Mouse (Mus musculus): Measurements from ENCODE around the gene Rheb. TPM values are rescaled to one million over a fixed set of nuclear protein-coding genes. Genes with fewer than 3 reads are reported as not detected.

The Rheb gene
- total and polyA plus RNA-seq, 3 experiments, result 29.1 to 87.4 (median 76.9) TPM

- H3K4me1 ChIP-seq (ENCODE audit: control insufficient read depth, insufficient read depth, low read length), result peaks cover 10% of the 10 kb centered on the region
- H3K36me3 ChIP-seq (ENCODE audit: control insufficient read depth, insufficient read depth, low read length), result peaks cover 11% of the 10 kb centered on the region
- no peaks in the 10 kb centered on the region for H3K27me3 ChIP-seq (ENCODE audit: control insufficient read depth, insufficient read depth, low read length)
- DNase-seq, result no peak
- 53% methylated on average over 5 of the region's 5 CpGs for WGBS
- peaks cover 14% of the 10 kb centered on the region for H3K79me2 ChIP-seq (replicated peaks; ENCODE audit: control insufficient read depth, insufficient read depth, low read length)
- H3K4me3 ChIP-seq, result no peak overlapping the region
- intact Hi-C loops (cut with DNase I), result loop anchor here (10.0 kb wide), 1 partner anchor 390 kb away; the partner anchor contains the start of genes Fastk and Tmub1
- TF ChIP-seq CTCF (IDR thresholded peaks at IDR 0.05), result no peak
- no peak for TF ChIP-seq POLR2A (IDR thresholded peaks at IDR 0.05; ENCODE audit: insufficient read depth, low read depth, low read length)
- TF ChIP-seq EP300 (IDR thresholded peaks at IDR 0.05; ENCODE audit: insufficient read depth, low read depth, low read length), result no peak
- no peak overlapping the region for H3K27ac ChIP-seq
- H3K9ac ChIP-seq (ENCODE audit: low read depth, low read length), result no peak overlapping the region
Measured at GRCm38 (mm10) chr5:24834491-24834890, 7.9 kb downstream of the Rheb start.

- Histone ChIP-seq H3K4me1 (ENCODE audit: control insufficient read depth, insufficient read depth, low read length) (peaks cover 6% of the 10 kb centered on the region), H3K27ac (no peak overlapping the region), H3K9ac (ENCODE audit: low read depth, low read length) (no peak overlapping the region), H3K27me3 (ENCODE audit: control insufficient read depth, insufficient read depth, low read length) (no peaks in the 10 kb centered on the region), H3K36me3 (ENCODE audit: control insufficient read depth, insufficient read depth, low read length) (peaks cover 7% of the 10 kb centered on the region), H3K79me2 (replicated peaks; ENCODE audit: control insufficient read depth, insufficient read depth, low read length) (peaks cover 17% of the 10 kb centered on the region), H3K4me3 (no peak overlapping the region)
- intact Hi-C loops (cut with DNase I), result loop anchor here (10.0 kb wide), 1 partner anchor 387 kb away; the partner anchor contains the start of genes Fastk and Tmub1
- 68% methylated on average over 3 of the region's 3 CpGs for WGBS
- no peak for TF ChIP-seq CTCF (IDR thresholded peaks at IDR 0.05)
- no peak for TF ChIP-seq POLR2A (IDR thresholded peaks at IDR 0.05; ENCODE audit: insufficient read depth, low read depth, low read length)
- TF ChIP-seq EP300 (IDR thresholded peaks at IDR 0.05; ENCODE audit: insufficient read depth, low read depth, low read length), result no peak
- no peak for DNase-seq
Measured at GRCm38 (mm10) chr5:24831912-24832311, 10.5 kb downstream of the Rheb start.

GRCm38 (mm10) chr5:24828446-24828845 lies 14.0 kb downstream of the Rheb start:
- no peak for DNase-seq
- Histone ChIP-seq H3K36me3 (ENCODE audit: control insufficient read depth, insufficient read depth, low read length) (peaks cover 24% of the 10 kb centered on the region), H3K4me1 (ENCODE audit: control insufficient read depth, insufficient read depth, low read length) (peaks cover 15% of the 10 kb centered on the region), H3K79me2 (replicated peaks; ENCODE audit: control insufficient read depth, insufficient read depth, low read length) (peaks cover 22% of the 10 kb centered on the region), H3K4me3 (no peak overlapping the region), H3K27me3 (ENCODE audit: control insufficient read depth, insufficient read depth, low read length) (no peaks in the 10 kb centered on the region), H3K9ac (ENCODE audit: low read depth, low read length) (no peak overlapping the region), H3K27ac (no peak overlapping the region)
- intact Hi-C loops (cut with DNase I), result no loop called here
- TF ChIP-seq POLR2A (IDR thresholded peaks at IDR 0.05; ENCODE audit: insufficient read depth, low read depth, low read length) (no peak), CTCF (IDR thresholded peaks at IDR 0.05) (peak; percentile 12; the same call in 1 of the 2 replicates), EP300 (IDR thresholded peaks at IDR 0.05; ENCODE audit: insufficient read depth, low read depth, low read length) (no peak)
- WGBS, result 82% methylated on average over 3 of the region's 3 CpGs

- intact Hi-C loops (cut with DNase I), result no loop called here
- no peak overlapping the region for H3K9ac ChIP-seq (ENCODE audit: low read depth, low read length)
- no peak for DNase-seq
- H3K79me2 ChIP-seq (replicated peaks; ENCODE audit: control insufficient read depth, insufficient read depth, low read length), result peaks cover 21% of the 10 kb centered on the region
- 76% methylated on average over 2 of the region's 2 CpGs for WGBS
- TF ChIP-seq CTCF (IDR thresholded peaks at IDR 0.05), result no peak
- TF ChIP-seq POLR2A (IDR thresholded peaks at IDR 0.05; ENCODE audit: insufficient read depth, low read depth, low read length), result no peak
- TF ChIP-seq EP300 (IDR thresholded peaks at IDR 0.05; ENCODE audit: insufficient read depth, low read depth, low read length), result no peak
- H3K4me1 ChIP-seq (ENCODE audit: control insufficient read depth, insufficient read depth, low read length), result peaks cover 13% of the 10 kb centered on the region
- H3K4me3 ChIP-seq, result no peak overlapping the region
- H3K27me3 ChIP-seq (ENCODE audit: control insufficient read depth, insufficient read depth, low read length), result no peaks in the 10 kb centered on the region
- no peak overlapping the region for H3K27ac ChIP-seq
- H3K36me3 ChIP-seq (ENCODE audit: control insufficient read depth, insufficient read depth, low read length), result peaks cover 28% of the 10 kb centered on the region
Measured at GRCm38 (mm10) chr5:24827173-24827572, 15.3 kb downstream of the Rheb start.

GRCm38 (mm10) chr5:24826056-24826770 lies 16.2 kb downstream of the Rheb start:
- DNase-seq, result no peak
- TF ChIP-seq CTCF (IDR thresholded peaks at IDR 0.05) (no peak), EP300 (IDR thresholded peaks at IDR 0.05; ENCODE audit: insufficient read depth, low read depth, low read length) (no peak), POLR2A (IDR thresholded peaks at IDR 0.05; ENCODE audit: insufficient read depth, low read depth, low read length) (no peak)
- intact Hi-C loops (cut with DNase I), result no loop called here
- no peaks in the 10 kb centered on the region for H3K27me3 ChIP-seq (ENCODE audit: control insufficient read depth, insufficient read depth, low read length)
- no peak overlapping the region for H3K27ac ChIP-seq
- H3K4me1 ChIP-seq (ENCODE audit: control insufficient read depth, insufficient read depth, low read length), result peaks cover 18% of the 10 kb centered on the region
- H3K9ac ChIP-seq (ENCODE audit: low read depth, low read length), result no peak overlapping the region
- H3K4me3 ChIP-seq, result no peak overlapping the region
- WGBS, result 75% methylated on average over 9 of the region's 9 CpGs
- H3K79me2 ChIP-seq (replicated peaks; ENCODE audit: control insufficient read depth, insufficient read depth, low read length), result peaks cover 16% of the 10 kb centered on the region
- H3K36me3 ChIP-seq (ENCODE audit: control insufficient read depth, insufficient read depth, low read length), result peaks cover 28% of the 10 kb centered on the region

GRCm38 (mm10) chr5:24825365-24826055 lies 16.9 kb downstream of the Rheb start:
- Histone ChIP-seq H3K9ac (ENCODE audit: low read depth, low read length) (no peak overlapping the region), H3K79me2 (replicated peaks; ENCODE audit: control insufficient read depth, insufficient read depth, low read length) (peaks cover 15% of the 10 kb centered on the region), H3K36me3 (ENCODE audit: control insufficient read depth, insufficient read depth, low read length) (peaks cover 28% of the 10 kb centered on the region), H3K4me1 (ENCODE audit: control insufficient read depth, insufficient read depth, low read length) (peaks cover 21% of the 10 kb centered on the region), H3K27ac (no peak overlapping the region), H3K27me3 (ENCODE audit: control insufficient read depth, insufficient read depth, low read length) (no peaks in the 10 kb centered on the region), H3K4me3 (no peak overlapping the region)
- TF ChIP-seq EP300 (IDR thresholded peaks at IDR 0.05; ENCODE audit: insufficient read depth, low read depth, low read length), result no peak
- TF ChIP-seq CTCF (IDR thresholded peaks at IDR 0.05), result no peak
- no peak for TF ChIP-seq POLR2A (IDR thresholded peaks at IDR 0.05; ENCODE audit: insufficient read depth, low read depth, low read length)
- DNase-seq, result peak in 1 of 2 experiments; percentile 22
- WGBS, result 54% methylated on average over 4 of the region's 4 CpGs
- intact Hi-C loops (cut with DNase I), result no loop called here
